Mouse (Mus musculus) midbrain, embryonic 11.5 days (tissue): ENCODE data around the gene Wnt5b. TPM values are rescaled to one million over a fixed set of nuclear protein-coding genes. Genes with fewer than 3 reads are reported as not detected.
A peak's percentile ranks its signal among the peaks of the same experiment; 100 is the strongest.

Source experiments
- ATAC-seq: fragments of 200-750 bp; cut with Nextera tagmentation; 2 replicates; pipeline ENCODE4 v1.8.0; 2017; ENCODE audit warnings: moderate TSS enrichment, moderate library complexity; ENCODE audit not compliant: low FRiP score
- DNase-seq: peaks from one replicate; pipeline ENCODE4 v3.0.0; 2015; ENCODE audit warnings: low spot score; ENCODE audit errors: missing footprints
- H3K27ac ChIP-seq: fragments of 300-500 bp; sonication (generic); 2 replicates; pipeline ENCODE4 v1.5.1; 2014; ENCODE audit warnings: low read depth, low read length
- H3K27me3 ChIP-seq: fragments of 300-500 bp; sonication (generic); 2 replicates; pipeline ENCODE4 v1.6.1; 2014; ENCODE audit warnings: mild to moderate bottlenecking, low read length, moderate library complexity, mixed read lengths; ENCODE audit not compliant: control insufficient read depth, insufficient read depth
- H3K36me3 ChIP-seq: fragments of 300-500 bp; sonication (generic); 2 replicates; pipeline ENCODE4 v1.6.1; 2014; ENCODE audit warnings: mild to moderate bottlenecking, low read length, moderate library complexity, mixed read lengths; ENCODE audit not compliant: control insufficient read depth, insufficient read depth
- H3K4me1 ChIP-seq: fragments of 300-500 bp; sonication (generic); 2 replicates; pipeline ENCODE4 v1.6.1; 2014; ENCODE audit warnings: low read length; ENCODE audit not compliant: control insufficient read depth, insufficient read depth
- H3K4me2 ChIP-seq: fragments of 300-500 bp; sonication (generic); 2 replicates; pipeline ENCODE4 v1.6.1; 2014; ENCODE audit warnings: mild to moderate bottlenecking, moderate library complexity
- H3K4me3 ChIP-seq: fragments of 300-500 bp; sonication (generic); 2 replicates; pipeline ENCODE4 v1.5.1; 2014; ENCODE audit warnings: low read depth, low read length
- H3K9ac ChIP-seq: fragments of 300-500 bp; sonication (generic); 2 replicates; pipeline ENCODE4 v1.6.1; 2014; ENCODE audit warnings: low read length
- H3K9me3 ChIP-seq: fragments of 300-500 bp; sonication (generic); 2 replicates; pipeline ENCODE4 v1.6.1; 2016; ENCODE audit warnings: low read length; ENCODE audit not compliant: control insufficient read depth
- WGBS: fragments of 180-500 bp; shearing (Covaris S2); extraction: QIAGEN DNeasy Blood & Tissue Kit; methylation state at CpG from one replicate; pipeline ENCODE4 v1.1.7; 2014; 5-methylcytosine and 5-hydroxymethylcytosine counted together
- polyA plus RNA-seq: library from polyadenylated mRNA; unstranded; fragments of >200 nt; fragmentation: Nextera tagmentation; extraction: Ambion mirVana; gene quantifications from 2 replicates; pipeline ENCODE4 v1.2.1, GENCODE M21; 2014

The Wnt5b gene
- polyA plus RNA-seq, 1 experiment from 2014 or later, result 9.2 TPM

DNA sequence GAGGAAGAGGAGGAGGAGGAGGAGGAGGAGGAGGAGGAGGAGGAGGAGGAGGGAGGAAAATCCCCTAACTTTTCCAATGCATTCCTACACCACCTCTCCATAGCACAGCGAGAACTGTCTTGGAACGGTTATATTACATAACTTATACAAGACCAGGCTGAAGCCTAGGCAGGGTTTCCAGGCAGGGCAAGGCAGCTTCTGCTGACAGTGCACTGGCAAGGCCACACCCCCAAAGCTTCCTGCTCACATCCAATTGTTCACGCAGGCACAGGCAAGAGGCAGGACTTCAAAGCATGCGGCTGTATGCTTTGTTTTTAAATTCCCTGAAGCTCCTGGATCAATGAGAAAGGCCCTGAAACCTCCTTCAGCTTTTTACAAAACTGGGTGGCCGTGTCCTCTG is 44.9 kb downstream of the Wnt5b start:
- no peak for DNase-seq
- no peaks in the 10 kb centered on the region; the same call in 1 of the 2 replicates for H3K9me3 ChIP-seq
- WGBS, result 16% methylated on average over 5 of the region's 5 CpGs

DNA sequence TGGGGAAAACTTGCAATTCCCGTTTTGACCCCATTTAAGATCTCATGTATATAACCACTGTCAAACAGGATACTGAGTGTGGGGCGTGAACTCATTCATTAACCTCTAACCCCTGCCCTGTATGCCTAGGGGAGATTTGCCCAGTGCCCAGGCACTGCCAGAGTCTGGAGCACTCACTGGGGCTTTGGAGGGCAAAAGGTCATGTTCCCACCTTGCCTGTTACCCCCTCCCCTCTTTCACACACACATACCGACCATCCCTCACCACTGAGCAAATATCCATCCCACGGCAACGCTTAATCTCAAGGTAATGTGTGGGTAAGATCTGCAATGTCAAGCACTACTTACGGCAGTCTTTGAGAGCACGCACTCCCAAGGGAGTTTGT is 51.5 kb downstream of the Wnt5b start:
- no peaks in the 10 kb centered on the region for H3K36me3 ChIP-seq
- H3K27ac ChIP-seq, result peak overlapping the region; percentile 81
- no peak overlapping the region; the same call in 1 of the 2 replicates for H3K9ac ChIP-seq
- WGBS, result 11% methylated on average over 7 of the region's 7 CpGs
- no peaks in the 10 kb centered on the region; the same call in 1 of the 2 replicates for H3K9me3 ChIP-seq
- peak overlapping the region; percentile 28 for H3K4me2 ChIP-seq
- ATAC-seq, result peak; percentile 55
- H3K4me3 ChIP-seq, result no peak overlapping the region
- peaks cover 34% of the 10 kb centered on the region for H3K4me1 ChIP-seq
- DNase-seq, result peak; percentile 95
- H3K27me3 ChIP-seq, result peaks cover 3% of the 10 kb centered on the region; the same call in 1 of the 2 replicates

More for the DNA sequence above, 44.9 kb downstream of the Wnt5b start:
- H3K9ac ChIP-seq, result no peak overlapping the region
- H3K4me3 ChIP-seq, result no peak overlapping the region
- peak; percentile 58; the same call in 1 of the 2 replicates for ATAC-seq
- no peak overlapping the region for H3K4me2 ChIP-seq
- no peaks in the 10 kb centered on the region; the same call in 1 of the 2 replicates for H3K27me3 ChIP-seq
- peaks cover 9% of the 10 kb centered on the region for H3K4me1 ChIP-seq
- H3K36me3 ChIP-seq, result no peaks in the 10 kb centered on the region
- H3K27ac ChIP-seq, result no peak overlapping the region

DNA sequence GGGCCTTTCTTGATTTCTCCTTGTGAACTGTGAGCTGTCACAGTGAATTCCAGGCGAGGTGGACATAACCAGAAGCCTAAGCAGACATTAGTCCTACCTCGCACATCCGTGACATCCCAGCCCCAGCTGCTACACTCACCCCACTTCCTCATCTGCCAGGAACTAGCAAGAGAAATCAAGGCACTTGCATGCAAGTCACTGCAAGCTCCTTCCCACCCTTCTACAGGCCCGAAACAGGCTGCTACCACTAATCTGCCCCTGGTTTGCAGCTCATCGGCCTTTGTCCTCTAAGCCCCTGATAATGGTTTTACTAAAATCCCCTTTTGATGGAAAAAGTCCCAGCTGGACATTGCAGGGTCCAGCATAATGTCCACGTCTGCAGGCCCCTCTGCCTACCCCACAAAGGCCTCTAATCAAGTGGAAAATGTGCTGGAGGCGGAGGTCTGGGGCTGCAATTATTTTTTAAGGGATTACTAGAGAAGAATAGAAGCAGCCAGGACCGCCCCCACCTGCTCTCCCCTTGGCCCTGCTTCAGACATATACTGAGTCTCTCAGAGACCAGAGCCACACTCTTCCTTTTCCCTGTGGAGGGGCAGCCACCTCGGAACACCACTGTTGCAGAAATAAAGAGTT is 52.0 kb downstream of the Wnt5b start:
- 7% methylated on average over 9 of the region's 9 CpGs for WGBS
- Histone ChIP-seq H3K9me3 (no peaks in the 10 kb centered on the region; the same call in 1 of the 2 replicates), H3K4me1 (peaks cover 34% of the 10 kb centered on the region), H3K9ac (no peak overlapping the region; the same call in 1 of the 2 replicates), H3K36me3 (no peaks in the 10 kb centered on the region), H3K4me2 (peak overlapping the region; percentile 28), H3K27ac (peak overlapping the region; percentile 81), H3K4me3 (no peak overlapping the region), H3K27me3 (peaks cover 3% of the 10 kb centered on the region; the same call in 1 of the 2 replicates)
- DNase-seq (peak; percentile 95), ATAC-seq (peak; percentile 85)

DNA sequence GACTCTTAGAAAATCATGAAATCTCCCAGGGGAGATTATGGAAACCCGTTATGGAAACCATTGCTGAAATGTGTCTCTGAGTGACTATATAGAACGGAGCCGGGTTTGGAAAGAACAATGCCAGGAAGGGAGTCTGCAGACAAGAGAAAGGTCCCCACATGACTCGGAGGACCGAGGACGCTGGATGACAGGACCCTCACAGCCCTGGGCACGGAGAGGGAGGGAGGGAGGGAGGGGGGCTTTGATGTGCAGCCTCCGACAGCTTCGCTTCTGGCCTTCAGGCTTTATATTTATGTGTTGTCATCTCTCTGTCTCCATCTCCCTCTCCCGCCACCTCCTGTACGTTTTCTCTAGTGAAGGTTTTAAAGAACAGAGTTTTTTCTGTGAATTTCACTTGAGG is 53.1 kb downstream of the Wnt5b start:
- DNase-seq (peak; percentile 95), ATAC-seq (0 out of 2 replicates have a peak, but pooled peaks have one; percentile 14)
- Histone ChIP-seq H3K27ac (peak overlapping the region; percentile 81), H3K4me3 (no peak overlapping the region), H3K27me3 (peaks cover 3% of the 10 kb centered on the region; the same call in 1 of the 2 replicates), H3K4me1 (peaks cover 34% of the 10 kb centered on the region), H3K9me3 (no peaks in the 10 kb centered on the region; the same call in 1 of the 2 replicates), H3K4me2 (peak overlapping the region; percentile 24), H3K9ac (peak overlapping the region; percentile 39), H3K36me3 (no peaks in the 10 kb centered on the region)
- 27% methylated on average over 11 of the region's 11 CpGs for WGBS

DNA sequence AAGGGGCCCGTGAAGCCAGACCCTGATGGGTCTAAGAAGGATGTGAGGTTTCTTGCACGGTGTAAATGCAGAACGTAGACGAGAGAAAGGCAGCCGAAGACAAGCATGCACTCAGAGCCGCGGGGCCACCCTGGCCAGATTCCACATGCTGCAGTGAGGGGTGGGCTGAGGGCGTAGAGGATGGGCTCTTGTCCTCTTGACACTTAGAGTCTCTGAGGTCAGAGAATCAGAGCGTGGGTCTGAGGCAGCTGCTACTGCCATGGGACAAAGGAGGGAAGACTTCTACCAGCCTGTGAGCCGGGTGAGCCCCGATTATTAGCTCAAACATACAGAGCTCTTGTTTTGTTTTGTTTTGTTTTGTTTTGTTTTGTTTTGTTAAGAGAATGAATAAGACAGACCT is 53.6 kb downstream of the Wnt5b start:
- H3K27ac ChIP-seq, result peak overlapping the region; percentile 81; the same call in 1 of the 2 replicates
- H3K9ac ChIP-seq, result peak overlapping the region; percentile 39

DNA sequence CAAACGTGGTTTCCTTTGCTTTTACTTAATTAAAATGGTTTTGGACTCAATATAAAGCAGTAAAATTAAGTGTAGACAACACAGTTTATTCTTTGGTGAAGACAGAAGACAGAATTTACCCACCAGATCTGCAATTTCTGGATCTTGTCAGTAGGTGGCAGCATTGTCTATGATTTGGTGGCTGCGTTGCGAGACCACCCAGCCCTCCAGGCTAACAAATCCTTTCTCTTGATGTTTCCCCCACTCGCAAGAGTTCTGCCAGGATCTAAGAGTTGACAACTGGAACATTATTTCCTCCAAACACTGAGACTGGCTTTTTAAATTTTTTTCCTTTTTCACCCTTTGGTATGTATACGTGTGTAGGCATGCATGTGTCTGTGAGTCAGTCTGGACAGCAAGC is 54.4 kb downstream of the Wnt5b start:
- no peaks in the 10 kb centered on the region for H3K36me3 ChIP-seq
- ATAC-seq (no peak), DNase-seq (peak; percentile 99)
- no peaks in the 10 kb centered on the region; the same call in 1 of the 2 replicates for H3K9me3 ChIP-seq
- no peak overlapping the region for H3K27ac ChIP-seq
- H3K27me3 ChIP-seq, result peaks cover 3% of the 10 kb centered on the region; the same call in 1 of the 2 replicates
- H3K4me3 ChIP-seq, result no peak overlapping the region
- no peak overlapping the region for H3K9ac ChIP-seq
- peaks cover 34% of the 10 kb centered on the region for H3K4me1 ChIP-seq
- 7% methylated on average over 5 of the region's 5 CpGs for WGBS
- H3K4me2 ChIP-seq, result no peak overlapping the region; the same call in 1 of the 2 replicates

More for the DNA sequence above, 53.6 kb downstream of the Wnt5b start:
- Histone ChIP-seq H3K4me2 (peak overlapping the region; percentile 24), H3K4me1 (peaks cover 34% of the 10 kb centered on the region), H3K27me3 (peaks cover 3% of the 10 kb centered on the region; the same call in 1 of the 2 replicates), H3K36me3 (no peaks in the 10 kb centered on the region), H3K4me3 (no peak overlapping the region), H3K9me3 (no peaks in the 10 kb centered on the region; the same call in 1 of the 2 replicates)
- 0 out of 2 replicates have a peak, but pooled peaks have one; percentile 25 for ATAC-seq
- peak; percentile 92 for DNase-seq
- WGBS, result 7% methylated on average over 11 of the region's 11 CpGs

DNA sequence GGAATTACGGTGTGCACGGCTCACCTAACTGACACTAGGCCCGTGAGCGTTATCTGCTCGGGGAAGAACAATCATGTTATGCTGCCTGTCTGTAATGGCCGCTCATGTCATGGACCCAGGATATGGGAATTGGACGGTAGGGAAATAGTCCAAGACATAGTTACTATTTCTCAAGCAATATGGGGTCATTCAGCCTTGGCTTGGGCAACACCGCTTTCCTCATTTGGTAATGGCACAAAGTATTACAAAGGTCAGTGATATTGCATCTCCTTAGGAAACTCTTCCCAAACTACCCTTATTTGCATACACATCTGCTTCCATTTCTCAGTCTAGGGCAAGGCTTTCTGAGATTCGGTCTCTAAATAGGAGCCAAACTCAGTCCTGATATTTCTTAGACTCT is 56.5 kb downstream of the Wnt5b start:
- 89% methylated on average over 9 of the region's 9 CpGs for WGBS
- H3K36me3 ChIP-seq, result no peaks in the 10 kb centered on the region
- no peak overlapping the region for H3K9ac ChIP-seq
- no peak overlapping the region for H3K27ac ChIP-seq
- no peak for ATAC-seq
- H3K27me3 ChIP-seq, result peaks cover 3% of the 10 kb centered on the region; the same call in 1 of the 2 replicates
- DNase-seq, result no peak
- H3K4me1 ChIP-seq, result peaks cover 40% of the 10 kb centered on the region
- no peak overlapping the region for H3K4me3 ChIP-seq
- no peak overlapping the region for H3K4me2 ChIP-seq
- H3K9me3 ChIP-seq, result no peaks in the 10 kb centered on the region

DNA sequence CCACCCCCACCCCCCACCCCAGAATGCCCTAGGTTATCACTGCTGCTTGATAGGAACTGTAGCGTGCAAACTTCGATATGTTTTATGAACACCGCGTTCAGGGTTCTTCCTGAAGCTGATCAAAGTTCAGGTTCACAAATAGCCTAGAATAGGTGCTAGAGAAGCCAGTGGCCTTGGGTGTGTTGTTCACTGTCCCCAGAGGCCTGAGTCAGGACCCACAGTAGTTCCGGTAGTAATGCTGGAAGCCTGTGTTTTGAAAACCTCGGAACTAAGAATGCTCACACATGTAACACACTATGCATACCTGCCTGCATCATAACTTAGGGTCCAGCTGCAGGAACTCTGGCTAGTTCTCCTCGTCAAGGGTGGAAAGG is 57.1 kb downstream of the Wnt5b start:
- Histone ChIP-seq H3K27me3 (peaks cover 3% of the 10 kb centered on the region; the same call in 1 of the 2 replicates), H3K27ac (no peak overlapping the region), H3K36me3 (no peaks in the 10 kb centered on the region), H3K4me2 (no peak overlapping the region), H3K4me1 (peaks cover 36% of the 10 kb centered on the region), H3K4me3 (no peak overlapping the region), H3K9me3 (no peaks in the 10 kb centered on the region), H3K9ac (no peak overlapping the region)
- ATAC-seq, result no peak
- DNase-seq, result no peak
- 93% methylated on average over 7 of the region's 7 CpGs for WGBS

DNA sequence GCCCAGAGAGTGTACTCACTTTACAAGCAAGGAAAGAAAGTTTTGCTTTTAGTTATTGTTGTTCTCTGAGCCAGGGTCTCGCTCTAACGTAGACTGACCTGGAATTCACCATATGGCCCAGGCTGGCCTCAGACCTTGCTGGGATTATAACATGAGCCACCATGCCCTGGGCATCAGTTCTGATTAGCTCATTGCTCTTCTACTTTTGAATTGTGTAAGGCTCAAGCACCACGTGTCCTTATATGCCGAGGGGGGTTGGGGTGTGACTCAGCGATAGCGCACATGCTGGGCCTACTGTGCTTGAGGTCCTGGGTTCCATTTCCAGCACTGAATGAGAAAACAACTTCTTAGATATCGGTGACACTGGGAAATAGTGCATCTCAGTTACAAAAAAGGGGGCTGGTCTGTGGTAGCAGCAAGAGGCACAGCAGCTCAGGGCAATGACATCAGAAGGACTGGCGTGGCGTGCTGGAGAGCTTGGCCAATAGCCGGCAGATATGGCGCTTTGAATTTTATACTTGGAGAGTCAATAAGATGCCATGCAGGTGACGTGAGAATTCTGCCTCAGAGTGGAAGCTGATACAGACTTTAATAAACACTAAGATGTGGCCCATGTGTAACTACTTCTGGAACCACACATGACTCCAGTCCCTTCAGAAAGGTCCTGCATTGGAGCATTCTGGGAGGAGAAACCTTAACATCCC is 57.6 kb downstream of the Wnt5b start:
- H3K27ac ChIP-seq, result no peak overlapping the region
- no peaks in the 10 kb centered on the region for H3K36me3 ChIP-seq
- DNase-seq, result no peak
- H3K4me3 ChIP-seq, result no peak overlapping the region
- ATAC-seq, result no peak
- 90% methylated on average over 12 of the region's 12 CpGs for WGBS
- H3K4me2 ChIP-seq, result no peak overlapping the region
- H3K9ac ChIP-seq, result no peak overlapping the region
- H3K4me1 ChIP-seq, result peaks cover 33% of the 10 kb centered on the region
- peaks cover 3% of the 10 kb centered on the region; the same call in 1 of the 2 replicates for H3K27me3 ChIP-seq
- H3K9me3 ChIP-seq, result no peaks in the 10 kb centered on the region
